ENCODE assay signal across 7 mouse cellular contexts in the genomic region with DNA sequence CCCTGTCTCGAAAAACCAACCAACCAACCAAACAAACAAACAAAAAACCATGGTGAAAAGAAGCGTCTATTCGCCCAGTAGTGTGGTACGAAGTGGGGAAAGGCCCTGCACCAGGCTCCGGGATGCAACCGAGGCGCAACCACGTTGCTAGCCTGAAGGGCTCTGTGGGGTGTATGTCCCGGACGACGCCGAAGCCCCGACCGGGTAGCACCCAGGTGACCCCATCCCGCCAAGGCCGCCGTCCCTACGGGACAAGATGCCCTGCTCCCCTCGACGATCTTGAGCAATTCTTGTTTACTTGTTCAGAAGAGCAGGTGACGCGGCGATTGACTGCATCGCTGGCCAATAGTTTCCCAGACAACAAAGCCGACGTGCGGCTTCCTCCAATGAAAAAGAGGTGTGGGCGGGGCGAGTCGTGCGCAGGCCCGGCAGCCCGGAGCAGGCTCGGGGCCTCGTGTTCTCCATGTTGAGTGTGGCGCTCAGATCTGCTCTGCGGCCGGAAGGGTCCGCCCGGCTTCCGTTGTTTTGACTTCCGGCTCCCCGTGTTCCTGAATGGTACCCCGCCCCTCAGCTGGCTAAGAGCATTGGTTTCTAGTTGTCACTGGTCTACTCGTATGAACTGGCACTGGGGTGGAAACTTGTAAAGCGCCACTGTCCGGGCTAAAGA. TPM values are rescaled to one million over a fixed set of nuclear protein-coding genes. Genes with fewer than 3 reads are reported as not detected.
A peak's percentile ranks its signal among the peaks of the same experiment; 100 is the strongest.
DNase-seq lines count a peak whose midpoint lies in the region; ATAC-seq lines count a peak whose summit lies in the region.

No protein-coding gene starts in this region.

- no peaks in the 10 kb centered on the region for H3K9me3 ChIP-seq in intestine, embryonic 15.5 days
- H3K9me3 ChIP-seq in midbrain, embryonic 10.5 days (replicated peaks), result no peaks in the 10 kb centered on the region

- H3K27me3 ChIP-seq in intestine, embryonic 15.5 days (replicated peaks), result no peaks in the 10 kb centered on the region
- no peaks in the 10 kb centered on the region for H3K27me3 ChIP-seq in midbrain, embryonic 10.5 days (ENCODE audit: low read depth, poor library complexity, severe bottlenecking)

- peak; percentile 100 for DNase-seq in adrenal gland, adult 2 months
- DNase-seq in embryo, embryonic 11.5 days (ENCODE audit: low read depth, low spot score), result peak; percentile 98
- DNase-seq in gastrocnemius, postnatal 36 days, result peak; percentile 100
- peak; percentile 100 for DNase-seq in left cerebral cortex, postnatal 25 days (ENCODE audit: low spot score in 2 of 2)
- peak; percentile 98 for DNase-seq in midbrain, embryonic 10.5 days (ENCODE audit: low spot score)
- peak; percentile 99 for DNase-seq in right cerebral cortex, postnatal 4 days

- peak; percentile 96 for ATAC-seq in intestine, embryonic 15.5 days

- under 1% methylated on average over 47 of the region's 47 CpGs for WGBS in intestine, embryonic 15.5 days
- WGBS in midbrain, embryonic 10.5 days, result 1% methylated on average over 47 of the region's 47 CpGs

- intact Hi-C loops in gastrocnemius, postnatal 36 days (cut with DNase I), result loop anchor here (2.0 kb wide), 1 partner anchor 38 kb away; no protein-coding TSS in a partner anchor
- intact Hi-C loops in left cerebral cortex, postnatal 25 days (cut with DNase I), result no loop called here

- H3K4me2 ChIP-seq in intestine, embryonic 15.5 days (replicated peaks), result peak overlapping the region; percentile 61

- H3K9ac ChIP-seq in intestine, embryonic 15.5 days, result peak overlapping the region; percentile 46

- peaks cover 7% of the 10 kb centered on the region; the same call in 1 of the 2 replicates for H3K4me1 ChIP-seq in intestine, embryonic 15.5 days (replicated peaks)
- H3K4me1 ChIP-seq in midbrain, embryonic 10.5 days, result peaks cover 27% of the 10 kb centered on the region

- no peak overlapping the region for H3K27ac ChIP-seq in intestine, embryonic 15.5 days
- peak overlapping the region; percentile 81 for H3K27ac ChIP-seq in midbrain, embryonic 10.5 days (replicated peaks)

- H3K4me3 ChIP-seq in intestine, embryonic 15.5 days (replicated peaks), result peak overlapping the region; percentile 47
- H3K4me3 ChIP-seq in midbrain, embryonic 10.5 days, result peak overlapping the region; percentile 62

- no peaks in the 10 kb centered on the region for H3K36me3 ChIP-seq in intestine, embryonic 15.5 days
- H3K36me3 ChIP-seq in midbrain, embryonic 10.5 days, result no peaks in the 10 kb centered on the region

RNA-seq across cellular contexts. Expression of a gene that starts 4.9 kb away (rescaled TPM):
- 100 to 1,000 TPM; 169 to 183 TPM for total RNA-seq in adrenal gland, adult 2 months (2021)
- polyA plus RNA-seq in adrenal gland, adult 2 months (2012; rRNA removed), result 92.0 and 145 TPM in 2 replicates
- 100 to 1,000 TPM; 133 to 158 TPM for total RNA-seq in gastrocnemius, postnatal 36 days (2021)
- polyA plus RNA-seq in intestine, embryonic 15.5 days (2015; fragmentation: Nextera tagmentation; extraction: Ambion mirVana), result 177 and 190 TPM in 2 replicates
- total RNA-seq in left cerebral cortex, postnatal 25 days (2021), result 100 to 1,000 TPM; 180 to 191 TPM
- polyA plus RNA-seq in midbrain, embryonic 10.5 days (2016; fragmentation: Nextera tagmentation; extraction: Ambion mirVana), result 208 and 250 TPM in 2 replicates

RNA-seq across cellular contexts. Expression of a gene that starts 6.7 kb away (rescaled TPM):
- 10 to 100 TPM; 35.1 to 40.0 TPM for total RNA-seq in adrenal gland, adult 2 months (2021)
- polyA plus RNA-seq in adrenal gland, adult 2 months (2012; rRNA removed), result 61.4 and 73.9 TPM in 2 replicates
- 100 to 1,000 TPM; 100 to 124 TPM for total RNA-seq in gastrocnemius, postnatal 36 days (2021)
- polyA plus RNA-seq in intestine, embryonic 15.5 days (2015; fragmentation: Nextera tagmentation; extraction: Ambion mirVana), result 13.2 and 14.0 TPM in 2 replicates
- total RNA-seq in left cerebral cortex, postnatal 25 days (2021), result 10 to 100 TPM; 90.3 to 91.6 TPM
- 14.8 TPM in 2 replicates for polyA plus RNA-seq in midbrain, embryonic 10.5 days (2016; fragmentation: Nextera tagmentation; extraction: Ambion mirVana)

RNA-seq across cellular contexts. Expression of a gene that starts 41.2 kb away (rescaled TPM):
- total RNA-seq in adrenal gland, adult 2 months (2021), result not detected
- not detected in 2 replicates for polyA plus RNA-seq in adrenal gland, adult 2 months (2012; rRNA removed)
- not detected for total RNA-seq in gastrocnemius, postnatal 36 days (2021)
- polyA plus RNA-seq in intestine, embryonic 15.5 days (2015; fragmentation: Nextera tagmentation; extraction: Ambion mirVana), result not detected in 2 replicates
- total RNA-seq in left cerebral cortex, postnatal 25 days (2021), result not detected
- polyA plus RNA-seq in midbrain, embryonic 10.5 days (2016; fragmentation: Nextera tagmentation; extraction: Ambion mirVana), result not detected in 2 replicates
